Mouse (Mus musculus) myocyte (in vitro differentiated cells): Measurements from ENCODE around the gene Gfi1.

ENCODE experiments used
- CEBPB ChIP-seq: IDR thresholded peaks from 2 replicates; pipeline ENCODE4 v1.6.1; 2011; ENCODE audit warnings: mild to moderate bottlenecking, moderate library complexity; ENCODE audit not compliant: poor library complexity, insufficient read depth, severe bottlenecking
- E2F4 ChIP-seq: IDR thresholded peaks from one replicate; pipeline ENCODE4 v1.6.1; 2011; ENCODE audit warnings: mild to moderate bottlenecking, control low read depth, moderate library complexity; ENCODE audit not compliant: insufficient read depth
- MAX ChIP-seq: IDR thresholded peaks from one replicate; pipeline ENCODE4 v1.6.1; 2011; ENCODE audit warnings: low read depth, mild to moderate bottlenecking, control low read depth
- MYOD1 ChIP-seq, 3 experiments: IDR thresholded peaks; one replicate each; pipeline ENCODE4 v1.6.1; 2011; ENCODE audit warnings: control low read depth in 2 of 3, low read depth in 2 of 3, mild to moderate bottlenecking in 2 of 3, moderate library complexity in 1 of 3; ENCODE audit not compliant: insufficient read length in 2 of 3, control insufficient read depth in 1 of 3
- MYOG ChIP-seq, 3 experiments: IDR thresholded peaks; one replicate each; pipeline ENCODE4 v1.6.1; 2011; ENCODE audit warnings: control low read depth in 2 of 3, low read depth in 2 of 3, mild to moderate bottlenecking in 2 of 3; ENCODE audit not compliant: insufficient read length in 2 of 3, control insufficient read depth in 1 of 3, insufficient read depth in 1 of 3
- POLR2A ChIP-seq: IDR thresholded peaks from one replicate; pipeline ENCODE4 v1.6.1; 2011; ENCODE audit warnings: low read depth, mild to moderate bottlenecking, control low read depth, moderate library complexity; ENCODE audit not compliant: insufficient read length
- POLR2AphosphoS2 ChIP-seq: IDR thresholded peaks from one replicate; pipeline ENCODE4 v1.6.1; 2011; ENCODE audit warnings: low read depth, control low read depth; ENCODE audit not compliant: insufficient read length
- SRF ChIP-seq: IDR thresholded peaks from one replicate; pipeline ENCODE4 v1.6.1; 2011; ENCODE audit warnings: low read depth; ENCODE audit not compliant: control insufficient read depth, insufficient read length
- TCF12 ChIP-seq: IDR thresholded peaks from one replicate; pipeline ENCODE4 v1.6.1; 2011; ENCODE audit warnings: mild to moderate bottlenecking, control low read depth; ENCODE audit not compliant: poor library complexity, insufficient read depth, severe bottlenecking

- TF ChIP-seq MAX (peak; percentile 77), POLR2A (peak; percentile 64), E2F4 (no peak), MYOG (IDR thresholded peaks at IDR 0.05; ENCODE audit: control insufficient read depth in 1 of 3, insufficient read depth in 1 of 3, insufficient read length in 2 of 3, low read depth in 2 of 3) (peak; percentile 22 to 71 (median 31)), TCF12 (no peak), POLR2AphosphoS2 (no peak), CEBPB (no peak), SRF (no peak), MYOD1 (IDR thresholded peaks at IDR 0.05; ENCODE audit: control insufficient read depth in 1 of 3, insufficient read length in 2 of 3, low read depth in 2 of 3) (peak in 2 of 3 experiments; percentile 21 to 87)
Measured at GRCm38 (mm10) chr5:107687592-107688498, 38.0 kb downstream of the Gfi1 start.
